Mouse (Mus musculus) liver, embryonic 16.5 days (tissue): ENCODE measurements at regions not wholly inside any gene's neighbourhood (a gene's known extent, or its start where the extent isn't known, plus 50 kb on each side); places are given as distances from the start of the nearest gene placed in this dataset.

ENCODE experiments used
- ATAC-seq: fragments of 200-750 bp; cut with Nextera tagmentation; 2 replicates; pipeline ENCODE4 v1.8.0; 2017; ENCODE audit warnings: low read depth, mild to moderate bottlenecking, moderate number of reproducible peaks, moderate library complexity
- H3K27ac ChIP-seq: fragments of 300-500 bp; sonication (generic); 2 replicates; pipeline ENCODE4 v1.5.1; 2014; ENCODE audit warnings: mild to moderate bottlenecking, low read length
- H3K27me3 ChIP-seq: fragments of 300-500 bp; sonication (generic); 2 replicates; pipeline ENCODE4 v1.6.1; 2014; ENCODE audit warnings: low read depth, low read length, mixed read lengths; ENCODE audit not compliant: control insufficient read depth, insufficient read depth
- H3K36me3 ChIP-seq: fragments of 300-500 bp; sonication (generic); 2 replicates; pipeline ENCODE4 v1.6.1; 2014; ENCODE audit warnings: mild to moderate bottlenecking; ENCODE audit not compliant: control insufficient read depth, insufficient read depth
- H3K4me1 ChIP-seq: fragments of 300-500 bp; sonication (generic); 2 replicates; pipeline ENCODE4 v1.6.1; 2014; ENCODE audit warnings: low read depth, low read length, mixed read lengths; ENCODE audit not compliant: control insufficient read depth
- H3K4me2 ChIP-seq: fragments of 300-500 bp; sonication (generic); 2 replicates; pipeline ENCODE4 v1.6.1; 2014; ENCODE audit warnings: low read depth, low read length, mixed read lengths
- H3K4me3 ChIP-seq: fragments of 300-500 bp; sonication (generic); 2 replicates; pipeline ENCODE4 v1.5.1; 2014; ENCODE audit warnings: low read depth, mild to moderate bottlenecking, low read length
- H3K9ac ChIP-seq: fragments of 300-500 bp; sonication (generic); 2 replicates; pipeline ENCODE4 v1.6.1; 2014; ENCODE audit warnings: low read depth, low read length
- H3K9me3 ChIP-seq: fragments of 300-500 bp; sonication (generic); replicated peaks from 2 replicates; pipeline ENCODE4 v1.6.1; 2016; ENCODE audit warnings: low read length; ENCODE audit not compliant: control insufficient read depth
- WGBS: fragments of 180-500 bp; shearing (Covaris S2); extraction: QIAGEN DNeasy Blood & Tissue Kit; methylation state at CpG from one replicate; pipeline ENCODE4 v1.1.7; 2014; ENCODE audit not compliant: insufficient replicate concordance; 5-methylcytosine and 5-hydroxymethylcytosine counted together

DNA sequence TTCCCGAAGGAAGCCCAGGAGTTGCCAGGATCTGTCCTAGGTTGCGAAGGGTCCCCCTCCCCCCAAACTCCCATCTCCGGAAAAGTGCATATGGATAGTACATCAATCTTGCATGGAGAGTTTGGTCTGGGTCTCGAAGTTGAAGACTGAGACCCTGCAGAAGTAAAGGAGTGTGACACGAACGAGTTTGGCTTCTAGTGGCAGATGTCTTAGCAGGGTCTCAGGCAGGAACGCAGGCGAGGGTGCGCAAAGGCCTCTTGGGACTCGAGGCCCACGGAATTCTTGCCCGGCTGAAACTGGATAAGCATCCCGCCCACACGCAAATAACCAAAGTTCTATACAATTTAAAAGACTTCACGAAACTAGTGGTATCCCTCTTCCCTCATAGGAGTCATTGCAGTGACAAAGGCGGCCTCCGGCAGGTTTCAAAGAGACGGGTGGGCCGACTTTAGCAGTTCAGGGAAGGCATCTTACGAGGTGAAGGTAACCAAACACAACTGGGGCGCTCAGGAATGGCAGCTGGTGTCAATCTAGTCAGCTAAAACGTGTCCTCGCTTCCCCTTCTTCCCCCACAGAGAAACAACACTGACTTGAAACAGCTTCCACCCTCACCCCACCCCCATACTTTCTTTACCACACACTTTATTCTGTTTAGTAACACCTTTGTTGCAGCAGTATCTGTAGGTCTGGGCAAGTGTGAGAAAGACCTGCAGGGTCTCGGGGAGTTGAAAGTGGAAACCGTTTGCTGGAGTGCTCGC lies 77.4 kb downstream of the Kcnrg start:
- H3K4me1 ChIP-seq, result peaks cover 49% of the 10 kb centered on the region
- peak overlapping the region; percentile 92 for H3K4me2 ChIP-seq
- H3K4me3 ChIP-seq, result peak overlapping the region; percentile 96
- ATAC-seq, result no peak
- peaks cover 56% of the 10 kb centered on the region for H3K27me3 ChIP-seq
- WGBS, result 17% methylated on average over 26 of the region's 26 CpGs
- peak overlapping the region; percentile 30 for H3K9ac ChIP-seq
- H3K27ac ChIP-seq, result no peak overlapping the region
- no peaks in the 10 kb centered on the region for H3K9me3 ChIP-seq
- no peaks in the 10 kb centered on the region for H3K36me3 ChIP-seq

DNA sequence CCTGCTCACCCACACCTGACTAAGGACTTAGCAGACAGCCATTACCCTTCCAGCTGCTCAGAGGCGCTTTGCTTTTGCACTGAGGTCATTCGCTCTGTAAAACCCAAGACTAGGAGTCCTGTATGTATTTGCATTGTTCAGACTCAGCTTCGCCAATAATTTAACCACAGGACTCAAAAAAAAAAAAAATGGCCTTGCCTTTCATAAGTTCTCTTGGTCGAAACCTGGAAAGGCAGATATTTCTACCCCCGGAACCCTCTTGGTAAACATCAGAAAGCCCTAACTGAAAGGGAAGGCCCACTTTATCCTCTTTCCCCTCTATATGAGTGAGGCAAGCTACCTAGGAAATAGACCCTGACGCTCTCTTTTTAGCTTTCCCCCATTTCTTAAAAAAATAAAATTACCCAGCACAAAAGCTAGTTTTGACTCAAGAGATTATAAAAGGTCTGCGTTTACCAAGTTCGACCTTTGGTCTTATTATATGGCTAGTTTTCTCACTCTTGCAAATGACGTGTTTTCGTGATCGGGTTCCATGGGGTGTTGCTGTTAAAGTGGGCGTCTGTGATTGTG lies 78.1 kb downstream of the Kcnrg start:
- WGBS, result 22% methylated on average over 12 of the region's 12 CpGs
- Histone ChIP-seq H3K4me2 (no peak overlapping the region), H3K4me3 (no peak overlapping the region), H3K9me3 (no peaks in the 10 kb centered on the region), H3K36me3 (no peaks in the 10 kb centered on the region), H3K27ac (no peak overlapping the region), H3K4me1 (peaks cover 42% of the 10 kb centered on the region), H3K27me3 (peaks cover 63% of the 10 kb centered on the region), H3K9ac (no peak overlapping the region)
- ATAC-seq, result no peak

DNA sequence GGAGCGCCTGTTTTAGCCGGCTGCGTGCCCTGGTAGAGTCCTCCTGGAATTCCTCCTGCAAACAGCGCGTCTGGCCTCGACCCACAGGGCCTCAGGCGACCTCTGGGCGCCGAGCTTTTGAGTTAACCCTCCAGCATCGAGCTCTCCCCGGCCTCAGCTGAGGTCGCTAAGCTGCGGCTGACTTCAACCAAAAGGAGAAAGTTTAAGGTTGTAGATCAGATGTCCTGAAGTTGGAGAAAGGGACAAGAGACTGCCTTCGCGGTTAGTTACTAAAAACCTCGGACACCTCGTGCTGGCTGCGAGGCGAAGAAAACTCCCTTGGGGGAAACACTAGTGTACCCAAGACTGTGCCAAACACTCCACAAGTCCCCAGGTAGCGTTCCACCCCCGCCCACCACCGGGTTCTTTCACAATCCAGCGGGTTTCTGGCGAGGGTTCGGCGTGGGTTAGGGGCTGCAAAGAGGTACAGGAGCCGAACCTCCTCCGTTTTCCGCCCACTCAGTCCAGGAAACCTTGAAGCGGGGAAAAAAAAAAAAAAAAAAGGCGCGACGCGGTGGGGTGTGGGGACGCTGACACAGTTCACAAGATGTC lies 78.9 kb downstream of the Kcnrg start:
- 3% methylated on average over 31 of the region's 35 CpGs for WGBS
- Histone ChIP-seq H3K4me1 (peaks cover 39% of the 10 kb centered on the region), H3K36me3 (no peaks in the 10 kb centered on the region), H3K9me3 (no peaks in the 10 kb centered on the region), H3K27ac (no peak overlapping the region), H3K27me3 (peaks cover 72% of the 10 kb centered on the region), H3K9ac (no peak overlapping the region; the same call in 1 of the 2 replicates), H3K4me2 (peak overlapping the region; percentile 61), H3K4me3 (peak overlapping the region; percentile 58)
- ATAC-seq, result no peak

DNA sequence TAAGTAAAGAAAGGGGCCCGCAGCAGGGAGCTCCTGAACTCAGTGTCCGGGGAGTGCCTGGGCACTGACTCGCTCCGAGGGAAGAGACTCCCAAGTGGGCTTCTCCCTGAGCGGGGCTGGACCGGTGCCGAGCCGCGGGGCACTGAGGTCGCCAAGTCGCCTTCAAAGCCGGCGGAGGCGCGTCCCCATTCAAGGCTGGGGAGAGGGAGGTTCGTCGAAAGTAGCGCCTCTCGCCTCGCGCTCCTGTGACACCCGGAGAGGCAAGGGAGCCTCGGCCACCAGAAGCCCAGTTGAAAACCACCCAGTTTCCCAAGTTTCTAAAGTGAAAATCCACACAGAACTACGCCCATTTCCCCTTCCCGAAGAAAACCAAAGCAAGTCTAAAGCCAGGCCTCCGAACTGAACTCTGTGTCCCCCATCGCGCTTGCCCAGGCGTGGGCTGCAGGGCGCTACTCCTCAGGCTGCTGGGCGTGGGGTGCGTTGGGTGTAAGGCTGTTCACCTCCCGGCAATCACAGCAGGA lies 79.6 kb downstream of the Kcnrg start:
- peak overlapping the region; percentile 61 for H3K4me2 ChIP-seq
- under 1% methylated on average over 33 of the region's 33 CpGs for WGBS
- no peaks in the 10 kb centered on the region for H3K36me3 ChIP-seq
- peaks cover 77% of the 10 kb centered on the region for H3K27me3 ChIP-seq
- H3K9me3 ChIP-seq, result no peaks in the 10 kb centered on the region
- H3K9ac ChIP-seq, result peak overlapping the region; percentile 34; the same call in 1 of the 2 replicates
- H3K4me3 ChIP-seq, result peak overlapping the region; percentile 58
- no peak overlapping the region for H3K27ac ChIP-seq
- ATAC-seq, result no peak
- peaks cover 39% of the 10 kb centered on the region for H3K4me1 ChIP-seq

DNA sequence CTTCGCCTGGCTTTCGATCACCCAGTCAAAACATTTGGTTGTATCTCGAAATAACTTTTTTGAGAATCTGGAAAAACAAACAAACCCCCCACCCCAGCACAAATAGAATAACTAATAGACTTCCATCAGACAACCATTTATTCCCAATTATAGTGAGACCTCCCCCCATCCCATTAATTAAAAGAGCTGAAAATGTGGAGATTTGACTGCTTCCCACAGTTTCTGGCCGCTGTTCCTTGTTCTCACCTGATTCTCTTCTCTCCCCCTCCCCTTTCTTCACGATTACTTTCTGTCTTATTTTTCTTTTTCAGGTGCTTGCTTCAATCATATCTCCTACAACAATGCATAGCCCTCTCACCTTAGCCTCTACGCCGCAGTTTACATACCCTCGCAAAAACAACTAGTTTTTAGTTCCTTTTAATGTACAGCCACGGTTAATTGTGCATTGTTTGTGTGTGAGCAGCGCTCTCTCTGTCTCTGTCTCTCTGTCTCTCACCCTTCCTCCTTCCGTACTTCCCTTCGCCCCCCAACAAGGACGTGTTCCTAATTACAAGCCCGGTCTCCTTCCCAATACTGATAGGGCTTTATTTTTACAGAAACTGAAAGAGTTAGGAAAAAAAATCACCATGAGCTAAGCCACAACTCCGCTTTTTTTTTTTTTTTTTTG lies 80.2 kb downstream of the Kcnrg start:
- no peak overlapping the region for H3K9ac ChIP-seq
- peak overlapping the region; percentile 58 for H3K4me3 ChIP-seq
- H3K4me1 ChIP-seq, result peaks cover 39% of the 10 kb centered on the region
- H3K4me2 ChIP-seq, result peak overlapping the region; percentile 61
- no peak overlapping the region for H3K27ac ChIP-seq
- H3K27me3 ChIP-seq, result peaks cover 80% of the 10 kb centered on the region
- no peaks in the 10 kb centered on the region for H3K36me3 ChIP-seq
- no peaks in the 10 kb centered on the region for H3K9me3 ChIP-seq
- 1% methylated on average over 15 of the region's 15 CpGs for WGBS
- ATAC-seq, result no peak

DNA sequence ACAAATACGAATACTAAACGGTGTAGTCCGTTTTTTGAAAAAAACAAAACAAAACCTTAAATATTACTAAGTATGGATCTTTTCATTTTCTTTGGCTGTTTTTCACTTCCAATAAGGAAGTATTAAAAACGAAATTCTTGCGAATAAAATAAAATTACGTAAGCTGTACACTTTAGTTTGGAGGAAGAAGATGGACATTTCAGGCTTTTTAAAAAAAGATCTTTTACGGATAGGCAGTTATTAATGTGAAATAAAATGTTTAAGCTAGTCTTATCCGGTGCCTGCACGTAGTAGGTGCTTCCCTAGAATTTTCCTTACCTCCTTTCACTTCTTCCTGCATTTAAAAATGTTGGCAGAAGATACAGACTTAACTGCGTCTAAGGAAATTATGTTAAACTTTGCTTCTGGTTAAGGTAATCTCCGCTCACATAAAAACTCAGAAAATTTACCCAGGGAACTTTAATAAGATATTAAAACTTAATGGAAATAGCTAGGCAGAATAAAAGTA lies 80.8 kb downstream of the Kcnrg start:
- H3K4me2 ChIP-seq, result peak overlapping the region; percentile 61; the same call in 1 of the 2 replicates
- peaks cover 39% of the 10 kb centered on the region for H3K4me1 ChIP-seq
- ATAC-seq, result no peak
- 5% methylated on average over 11 of the region's 11 CpGs for WGBS
- H3K9ac ChIP-seq, result no peak overlapping the region
- H3K27me3 ChIP-seq, result peaks cover 80% of the 10 kb centered on the region
- no peaks in the 10 kb centered on the region for H3K9me3 ChIP-seq
- H3K36me3 ChIP-seq, result no peaks in the 10 kb centered on the region
- no peak overlapping the region for H3K27ac ChIP-seq
- H3K4me3 ChIP-seq, result no peak overlapping the region

DNA sequence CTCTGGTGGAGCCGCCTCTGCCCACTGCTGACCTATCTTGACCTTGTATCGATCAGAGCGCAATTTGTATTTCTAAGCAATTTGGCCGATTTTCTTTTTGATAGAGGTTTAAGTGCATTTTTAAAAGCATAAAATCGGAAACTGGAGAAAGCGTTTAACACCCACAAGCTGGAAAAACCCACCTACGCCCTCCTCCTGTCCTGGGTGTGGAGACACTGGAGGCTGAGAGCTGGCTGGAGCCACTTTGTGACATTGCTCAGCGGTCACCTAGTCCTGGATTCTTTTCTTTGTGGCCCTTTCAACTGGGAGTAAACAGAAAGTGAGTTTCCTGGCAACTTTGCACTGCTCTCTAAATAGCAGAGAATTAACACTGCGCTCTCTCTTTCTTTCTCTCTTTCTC lies 81.4 kb downstream of the Kcnrg start:
- Histone ChIP-seq H3K27me3 (peaks cover 80% of the 10 kb centered on the region), H3K27ac (no peak overlapping the region), H3K4me1 (peaks cover 34% of the 10 kb centered on the region), H3K4me3 (peak overlapping the region; percentile 36), H3K9me3 (no peaks in the 10 kb centered on the region), H3K36me3 (no peaks in the 10 kb centered on the region), H3K9ac (no peak overlapping the region), H3K4me2 (peak overlapping the region; percentile 55)
- no peak for ATAC-seq
- WGBS, result 1% methylated on average over 9 of the region's 9 CpGs

DNA sequence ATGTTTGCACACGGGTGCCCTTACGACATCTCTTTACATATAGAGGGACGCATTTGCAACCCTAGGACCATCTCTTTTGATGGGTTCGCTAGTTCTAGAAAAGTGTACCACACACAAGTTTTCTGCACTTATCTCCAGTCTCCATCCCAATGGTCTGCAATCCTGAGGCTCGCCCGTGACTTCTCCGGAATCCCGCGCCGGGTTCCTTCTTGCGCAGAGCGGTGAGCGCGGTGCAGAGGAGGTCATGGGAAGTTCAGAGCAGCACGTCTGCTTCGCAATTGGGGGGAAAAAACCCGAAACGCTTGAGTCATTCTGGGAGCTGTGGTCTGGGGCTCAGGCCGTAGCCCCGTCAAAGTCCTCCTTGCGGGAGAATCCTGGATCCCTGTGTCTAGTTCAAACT lies 82.0 kb downstream of the Kcnrg start:
- Histone ChIP-seq H3K27ac (no peak overlapping the region), H3K4me1 (peaks cover 28% of the 10 kb centered on the region), H3K27me3 (peaks cover 74% of the 10 kb centered on the region), H3K4me3 (peak overlapping the region; percentile 36), H3K9ac (no peak overlapping the region), H3K4me2 (peak overlapping the region; percentile 55), H3K36me3 (no peaks in the 10 kb centered on the region), H3K9me3 (no peaks in the 10 kb centered on the region)
- 2% methylated on average over 21 of the region's 21 CpGs for WGBS
- ATAC-seq, result no peak
